Comparison of ENCODE assay signal across 8 mouse cellular contexts in the genomic region with DNA sequence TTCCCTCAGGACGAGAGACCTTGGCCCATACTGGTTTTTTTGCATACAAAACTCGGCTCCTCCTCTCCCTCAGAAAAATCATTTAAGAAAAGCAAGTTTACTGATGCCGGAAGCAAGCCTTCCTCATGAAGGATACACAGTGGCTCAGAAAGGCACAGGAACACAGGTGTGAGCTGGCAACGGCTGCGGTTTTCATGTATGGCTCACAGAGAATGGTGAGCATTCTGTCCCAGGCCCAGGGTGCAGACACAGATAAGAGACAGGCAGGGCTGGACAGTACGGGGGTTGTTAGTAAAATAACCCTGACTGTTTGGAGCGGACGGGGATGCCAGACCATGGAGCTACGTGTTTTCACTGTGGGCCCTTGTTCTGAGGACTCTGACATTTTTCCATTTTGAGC. TPM values are rescaled to one million over a fixed set of nuclear protein-coding genes. Genes with fewer than 3 reads are reported as not detected.
DNase-seq lines count a peak whose midpoint lies in the region; ATAC-seq and TF ChIP-seq lines count a peak whose summit lies in the region.

No protein-coding gene starts in this region.

- H3K27me3 ChIP-seq in cerebellum, adult 2 months (ENCODE audit: control insufficient read depth, insufficient read depth, low read length): no peaks in the 10 kb centered on the region
- H3K27me3 ChIP-seq in midbrain, embryonic 12.5 days: no peaks in the 10 kb centered on the region
- no peaks in the 10 kb centered on the region for H3K27me3 ChIP-seq in midbrain, embryonic 10.5 days (ENCODE audit: low read depth, poor library complexity, severe bottlenecking)
- no peaks in the 10 kb centered on the region for H3K27me3 ChIP-seq in hindbrain, embryonic 13.5 days

- TF ChIP-seq CTCF in cerebellum, adult 2 months (IDR thresholded peaks at IDR 0.05; ENCODE audit: borderline replicate concordance, insufficient read depth, low read depth, low read length): no peak

- TF ChIP-seq POLR2A in cerebellum, adult 2 months (IDR thresholded peaks at IDR 0.05; ENCODE audit: borderline replicate concordance, insufficient read depth, low read length): no peak

- no peak for DNase-seq in cerebellum, adult 2 months
- DNase-seq in cerebellum, postnatal 36 days: no peak
- DNase-seq in midbrain, embryonic 10.5 days (ENCODE audit: low spot score): no peak
- DNase-seq in thymus, postnatal 10 days (ENCODE audit: low spot score in 2 of 2): peak; percentile 68 to 72
- no peak for DNase-seq in retina, embryonic 14.5 days (ENCODE audit: low spot score)
- no peak for DNase-seq in layer of hippocampus, postnatal 25 days (ENCODE audit: extremely low spot score in 1 of 2, low spot score in 1 of 2)

- H3K36me3 ChIP-seq in midbrain, embryonic 12.5 days: peaks cover 11% of the 10 kb centered on the region
- H3K36me3 ChIP-seq in midbrain, embryonic 10.5 days: peaks cover 22% of the 10 kb centered on the region
- H3K36me3 ChIP-seq in hindbrain, embryonic 13.5 days: peaks cover 13% of the 10 kb centered on the region

- H3K4me2 ChIP-seq in midbrain, embryonic 12.5 days (replicated peaks): no peak overlapping the region
- H3K4me2 ChIP-seq in hindbrain, embryonic 13.5 days: no peak overlapping the region

- H3K4me1 ChIP-seq in cerebellum, adult 2 months (ENCODE audit: control insufficient read depth, insufficient read depth, low read length): peaks cover 43% of the 10 kb centered on the region
- peaks cover 37% of the 10 kb centered on the region for H3K4me1 ChIP-seq in midbrain, embryonic 12.5 days
- peaks cover 47% of the 10 kb centered on the region for H3K4me1 ChIP-seq in midbrain, embryonic 10.5 days
- peaks cover 50% of the 10 kb centered on the region for H3K4me1 ChIP-seq in hindbrain, embryonic 13.5 days (replicated peaks)

- no peak for ATAC-seq in midbrain, embryonic 12.5 days (ENCODE audit: low FRiP score, low read depth)
- no peak for ATAC-seq in hindbrain, embryonic 13.5 days (ENCODE audit: low FRiP score)

- H3K27ac ChIP-seq in cerebellum, adult 2 months (ENCODE audit: insufficient read depth, low read length): peak overlapping the region; percentile 85
- H3K27ac ChIP-seq in midbrain, embryonic 12.5 days (replicated peaks): peak overlapping the region; percentile 15; the same call in 1 of the 2 replicates
- no peak overlapping the region for H3K27ac ChIP-seq in midbrain, embryonic 10.5 days (replicated peaks)
- H3K27ac ChIP-seq in hindbrain, embryonic 13.5 days: peak overlapping the region; percentile 58; the same call in 1 of the 2 replicates

- WGBS in cerebellum, adult 2 months: 23% methylated on average over 9 of the region's 9 CpGs
- WGBS in midbrain, embryonic 12.5 days: 82% methylated on average over 9 of the region's 9 CpGs
- WGBS in midbrain, embryonic 10.5 days: 86% methylated on average over 9 of the region's 9 CpGs
- 85% methylated on average over 9 of the region's 9 CpGs for WGBS in hindbrain, embryonic 13.5 days

- no peaks in the 10 kb centered on the region for H3K9me3 ChIP-seq in midbrain, embryonic 12.5 days
- no peaks in the 10 kb centered on the region for H3K9me3 ChIP-seq in midbrain, embryonic 10.5 days (replicated peaks)
- H3K9me3 ChIP-seq in hindbrain, embryonic 13.5 days: no peaks in the 10 kb centered on the region

- H3K9ac ChIP-seq in midbrain, embryonic 12.5 days (replicated peaks): no peak overlapping the region
- H3K9ac ChIP-seq in hindbrain, embryonic 13.5 days: 0 out of 2 replicates have a peak overlapping the region, but pooled peaks have one; percentile 1

- peak overlapping the region; percentile 34 for H3K4me3 ChIP-seq in cerebellum, adult 2 months (replicated peaks; ENCODE audit: insufficient read depth, low read depth, low read length)
- H3K4me3 ChIP-seq in midbrain, embryonic 12.5 days: no peak overlapping the region
- no peak overlapping the region for H3K4me3 ChIP-seq in midbrain, embryonic 10.5 days
- no peak overlapping the region for H3K4me3 ChIP-seq in hindbrain, embryonic 13.5 days

RNA-seq across cellular contexts. Expression of a gene that starts 6.6 kb away (rescaled TPM):
- polyA plus RNA-seq in cerebellum, adult 2 months (2012; rRNA removed): 83.0 and 96.5 TPM in 2 replicates
- 3.5 and 4.4 TPM in 2 replicates for polyA plus RNA-seq in midbrain, embryonic 12.5 days (2016; fragmentation: Nextera tagmentation; extraction: Ambion mirVana)
- 2.8 TPM in 2 replicates for polyA plus RNA-seq in midbrain, embryonic 10.5 days (2016; fragmentation: Nextera tagmentation; extraction: Ambion mirVana)
- 2.8 and 3.9 TPM in 2 replicates for polyA plus RNA-seq in hindbrain, embryonic 13.5 days (2015; fragmentation: Nextera tagmentation; extraction: Ambion mirVana)
- 100 to 1,000 TPM; 126 to 139 TPM for total RNA-seq in layer of hippocampus, postnatal 25 days (2021)

Comparison
In these comparisons a context has a peak if more than half of its experiments do, and no peak if none do; other contexts are left out.
1. DNase-seq: peak in thymus, postnatal 10 days (2 of 2); none in cerebellum, adult 2 months (0 of 2), cerebellum, postnatal 36 days (0 of 2), midbrain, embryonic 10.5 days (single experiment), retina, embryonic 14.5 days (single experiment) and layer of hippocampus, postnatal 25 days (0 of 2).
2. RNA of a gene that starts 6.6 kb away (polyA plus RNA-seq): 83.0 to 96.5 TPM in cerebellum, adult 2 months; 2.8 to 3.9 TPM in hindbrain, embryonic 13.5 days, 3.5 to 4.4 TPM in midbrain, embryonic 12.5 days and 2.8 TPM in midbrain, embryonic 10.5 days; every median in the first group is over 10 times any median in the second.